Mouse (Mus musculus): ENCODE results near the gene Angptl2. TPM values are rescaled to one million over a fixed set of nuclear protein-coding genes. Genes with fewer than 3 reads are reported as not detected.

Gene Angptl2
- total RNA-seq (2023) = 1 to 10 TPM; 1.0 to 2.1 TPM

GRCm38 (mm10) chr2:33215700-33216509 is at the start of gene Angptl2:
Angptl2 (plus strand) TSS chr2:33216069.

Other genes with a start within 250 kb of the Angptl2 start
- 1 to 10 TPM; 4.4 to 4.5 TPM for gene Slc2a8, start 234.0 kb upstream of the Angptl2 start, total RNA-seq (2023)
- gene Garnl3, start 84.4 kb upstream of the Angptl2 start, total RNA-seq (2023) = under 1 TPM; 0.42 to 0.73 TPM
- 10 to 100 TPM; 33.6 to 35.8 TPM for gene Ralgps1, start 155.4 kb downstream of the Angptl2 start, total RNA-seq (2023)
- gene Zbtb34, start 215.3 kb downstream of the Angptl2 start, total RNA-seq (2023) = 10 to 100 TPM; 32.5 to 34.8 TPM